Mouse (Mus musculus) ES-E14 (cell line): ENCODE data around the gene Cacul1.

Source experiments
- CHD2 ChIP-seq: IDR thresholded peaks from 2 replicates; pipeline ENCODE4 v1.6.1; 2014; ENCODE audit warnings: mild to moderate bottlenecking, low read depth, low read length, inconsistent platforms
- HCFC1 ChIP-seq: IDR thresholded peaks from 2 replicates; pipeline ENCODE4 v1.6.1; 2012; ENCODE audit warnings: low read length, inconsistent platforms, borderline replicate concordance; ENCODE audit not compliant: insufficient read depth
- MAFK ChIP-seq: IDR thresholded peaks from 2 replicates; pipeline ENCODE4 v1.6.1; 2014; ENCODE audit warnings: mild to moderate bottlenecking, low read depth, low read length, inconsistent platforms; ENCODE audit not compliant: insufficient read depth
- ZC3H11A ChIP-seq: IDR thresholded peaks from 2 replicates; pipeline ENCODE4 v1.6.1; 2012; ENCODE audit warnings: low read depth, mild to moderate bottlenecking, inconsistent platforms, low read length, borderline replicate concordance
- ZNF384 ChIP-seq: IDR thresholded peaks from 2 replicates; pipeline ENCODE4 v1.6.1; 2012; ENCODE audit warnings: low read depth, low read length, inconsistent platforms

DNA sequence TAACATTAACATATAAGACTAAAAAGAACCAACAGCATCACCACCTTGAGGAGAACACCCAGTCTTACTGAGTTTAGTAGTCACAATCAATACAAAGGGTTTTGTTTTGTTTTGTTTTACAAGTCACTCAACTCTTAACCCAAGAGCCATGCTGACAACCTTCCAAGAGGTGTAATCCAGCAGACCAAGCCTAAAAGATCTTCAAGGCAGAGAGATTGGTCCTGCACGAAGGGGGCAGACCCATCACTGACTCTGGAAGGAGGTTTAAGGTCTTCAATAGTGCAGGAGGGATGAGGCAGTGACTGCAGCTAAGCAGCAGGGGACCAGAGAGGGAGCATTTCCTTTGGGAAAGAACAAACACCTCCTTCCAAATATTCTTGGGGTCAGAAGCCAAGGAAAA is 55.7 kb downstream of the Cacul1 start:
- TF ChIP-seq ZNF384 (no peak), CHD2 (no peak), ZC3H11A (no peak), HCFC1 (no peak), MAFK (no peak)
